Mouse (Mus musculus) heart, embryonic 12.5 days (tissue): ENCODE results near the gene Tnfrsf23. TPM values are rescaled to one million over a fixed set of nuclear protein-coding genes. Genes with fewer than 3 reads are reported as not detected.

Experiments used
- ATAC-seq: fragments of 200-750 bp; cut with Nextera tagmentation; 2 replicates; pipeline ENCODE4 v1.8.0; 2017; ENCODE audit warnings: moderate TSS enrichment, moderate library complexity; ENCODE audit not compliant: insufficient number of reproducible peaks, low FRiP score
- H3K27ac ChIP-seq: fragments of 300-500 bp; sonication (generic); 2 replicates; pipeline ENCODE4 v1.5.1; 2016; ENCODE audit warnings: mild to moderate bottlenecking, moderate library complexity; ENCODE audit not compliant: poor library complexity, severe bottlenecking
- H3K27me3 ChIP-seq: fragments of 300-500 bp; sonication (generic); replicated peaks from 2 replicates; pipeline ENCODE4 v1.6.1; 2016; ENCODE audit warnings: mild to moderate bottlenecking, moderate library complexity
- H3K36me3 ChIP-seq: fragments of 300-500 bp; sonication (generic); 2 replicates; pipeline ENCODE4 v1.6.1; 2016; ENCODE audit warnings: mild to moderate bottlenecking, moderate library complexity
- H3K4me1 ChIP-seq: fragments of 300-500 bp; sonication (generic); replicated peaks from 2 replicates; pipeline ENCODE4 v1.6.1; 2016; ENCODE audit warnings: mild to moderate bottlenecking
- H3K4me2 ChIP-seq: fragments of 300-500 bp; sonication (generic); 2 replicates; pipeline ENCODE4 v1.6.1; 2016; ENCODE audit warnings: mild to moderate bottlenecking, moderate library complexity
- H3K4me3 ChIP-seq: fragments of 300-500 bp; sonication (generic); 2 replicates; pipeline ENCODE4 v1.5.1; 2016; ENCODE audit warnings: mild to moderate bottlenecking
- H3K9ac ChIP-seq: fragments of 300-500 bp; sonication (generic); 2 replicates; pipeline ENCODE4 v1.6.1; 2016; ENCODE audit warnings: mild to moderate bottlenecking, moderate library complexity
- H3K9me3 ChIP-seq: fragments of 300-500 bp; sonication (generic); replicated peaks from 2 replicates; pipeline ENCODE4 v1.6.1; 2016; ENCODE audit warnings: mild to moderate bottlenecking, moderate library complexity
- WGBS: fragments of 180-500 bp; shearing (Covaris S2); methylation state at CpG from one replicate; pipeline ENCODE4 v1.1.7; 2016; 5-methylcytosine and 5-hydroxymethylcytosine counted together
- polyA plus RNA-seq: library from polyadenylated mRNA; unstranded; fragments of >200 nt; fragmentation: Nextera tagmentation; extraction: Ambion mirVana; gene quantifications from 2 replicates; pipeline ENCODE4 v1.2.1, GENCODE M21; 2016

Tnfrsf23 gene
- 2.8 and 3.1 TPM in 2 replicates for polyA plus RNA-seq

- 0 out of 2 replicates have a peak within 1 kb of the TSS, but pooled peaks have one; percentile 18 for H3K27ac ChIP-seq
- H3K4me1 ChIP-seq: peaks cover under 1% of the 10 kb centered on the region; the same call in 1 of the 2 replicates
- peak; percentile 88 for ATAC-seq
- peaks cover 33% of the 10 kb centered on the region for H3K36me3 ChIP-seq
- 2% methylated on average over 35 of the region's 35 CpGs for WGBS
- H3K9ac ChIP-seq: peak within 1 kb of the TSS; percentile 66
- no peaks in the 10 kb centered on the region for H3K9me3 ChIP-seq
- H3K4me3 ChIP-seq: peak within 1 kb of the TSS; percentile 51
- peak within 1 kb of the TSS; percentile 94 for H3K4me2 ChIP-seq
- H3K27me3 ChIP-seq: no peaks in the 10 kb centered on the region
Measured at GRCm38 (mm10) chr7:143685359-143686067, at the start of gene Tnfrsf23. Gene Tnfrsf23 (minus strand): TSS chr7:143685872.

- Histone ChIP-seq H3K9me3 (no peaks in the 10 kb centered on the region), H3K36me3 (peaks cover 21% of the 10 kb centered on the region), H3K27ac (no peak overlapping the region), H3K4me3 (no peak overlapping the region), H3K4me1 (peaks cover 42% of the 10 kb centered on the region), H3K27me3 (no peaks in the 10 kb centered on the region), H3K4me2 (no peak overlapping the region), H3K9ac (no peak overlapping the region)
- WGBS: 78% methylated on average over 4 of the region's 4 CpGs
- no peak for ATAC-seq
Measured at GRCm38 (mm10) chr7:143733746-143734145, 48.1 kb upstream of the Tnfrsf23 start.

GRCm38 (mm10) chr7:143729886-143730285 is 44.2 kb upstream of the Tnfrsf23 start:
- Histone ChIP-seq H3K36me3 (peaks cover 29% of the 10 kb centered on the region), H3K27ac (no peak overlapping the region), H3K9me3 (no peaks in the 10 kb centered on the region), H3K4me1 (peaks cover 40% of the 10 kb centered on the region), H3K9ac (no peak overlapping the region), H3K4me3 (no peak overlapping the region), H3K27me3 (no peaks in the 10 kb centered on the region), H3K4me2 (no peak overlapping the region)
- no peak for ATAC-seq
- 65% methylated on average over 10 of the region's 10 CpGs for WGBS

GRCm38 (mm10) chr7:143726396-143726795 is 40.7 kb upstream of the Tnfrsf23 start:
- no peaks in the 10 kb centered on the region for H3K9me3 ChIP-seq
- peaks cover 36% of the 10 kb centered on the region for H3K4me1 ChIP-seq
- 78% methylated on average over 4 of the region's 4 CpGs for WGBS
- H3K27ac ChIP-seq: no peak overlapping the region
- H3K4me3 ChIP-seq: no peak overlapping the region
- H3K27me3 ChIP-seq: no peaks in the 10 kb centered on the region
- no peak overlapping the region for H3K4me2 ChIP-seq
- peaks cover 13% of the 10 kb centered on the region for H3K36me3 ChIP-seq
- H3K9ac ChIP-seq: no peak overlapping the region
- no peak for ATAC-seq

GRCm38 (mm10) chr7:143723841-143724240 is 38.2 kb upstream of the Tnfrsf23 start:
- no peak overlapping the region for H3K27ac ChIP-seq
- 83% methylated on average over 4 of the region's 4 CpGs for WGBS

GRCm38 (mm10) chr7:143722646-143723045 is 37.0 kb upstream of the Tnfrsf23 start:
- 81% methylated on average over 5 of the region's 5 CpGs for WGBS

More at GRCm38 (mm10) chr7:143723841-143724240, 38.2 kb upstream of the Tnfrsf23 start:
- H3K4me2 ChIP-seq: no peak overlapping the region
- no peak overlapping the region for H3K9ac ChIP-seq
- peaks cover 13% of the 10 kb centered on the region for H3K36me3 ChIP-seq
- no peak for ATAC-seq
- no peak overlapping the region for H3K4me3 ChIP-seq
- no peaks in the 10 kb centered on the region for H3K27me3 ChIP-seq
- H3K4me1 ChIP-seq: peaks cover 26% of the 10 kb centered on the region
- H3K9me3 ChIP-seq: no peaks in the 10 kb centered on the region

GRCm38 (mm10) chr7:143717811-143718210 is 32.1 kb upstream of the Tnfrsf23 start:
- Histone ChIP-seq H3K36me3 (peaks cover 33% of the 10 kb centered on the region), H3K27ac (peak overlapping the region; percentile 77), H3K9me3 (no peaks in the 10 kb centered on the region), H3K27me3 (no peaks in the 10 kb centered on the region), H3K9ac (no peak overlapping the region), H3K4me3 (no peak overlapping the region), H3K4me2 (peak overlapping the region; percentile 3; the same call in 1 of the 2 replicates), H3K4me1 (peaks cover 51% of the 10 kb centered on the region)
- ATAC-seq: no peak
- 73% methylated on average over 1 of the region's 1 CpGs for WGBS

More at GRCm38 (mm10) chr7:143722646-143723045, 37.0 kb upstream of the Tnfrsf23 start:
- Histone ChIP-seq H3K27me3 (no peaks in the 10 kb centered on the region), H3K4me2 (no peak overlapping the region), H3K9me3 (no peaks in the 10 kb centered on the region), H3K4me3 (no peak overlapping the region), H3K4me1 (peaks cover 28% of the 10 kb centered on the region), H3K9ac (no peak overlapping the region), H3K27ac (no peak overlapping the region), H3K36me3 (peaks cover 10% of the 10 kb centered on the region)
- no peak for ATAC-seq

- Histone ChIP-seq H3K9ac (no peak overlapping the region), H3K36me3 (peaks cover 66% of the 10 kb centered on the region), H3K27ac (no peak overlapping the region), H3K4me3 (no peak overlapping the region), H3K9me3 (no peaks in the 10 kb centered on the region), H3K4me1 (peaks cover 52% of the 10 kb centered on the region), H3K4me2 (no peak overlapping the region), H3K27me3 (no peaks in the 10 kb centered on the region)
- ATAC-seq: peak; percentile 24; the same call in 1 of the 2 replicates
- WGBS: 71% methylated on average over 4 of the region's 4 CpGs
Measured at GRCm38 (mm10) chr7:143713421-143713820, 27.7 kb upstream of the Tnfrsf23 start.

- WGBS: 80% methylated on average over 8 of the region's 8 CpGs
- H3K36me3 ChIP-seq: peaks cover 71% of the 10 kb centered on the region
- H3K9ac ChIP-seq: no peak overlapping the region
Measured at GRCm38 (mm10) chr7:143712771-143713348, 27.2 kb upstream of the Tnfrsf23 start.

GRCm38 (mm10) chr7:143712023-143712422 is 26.4 kb upstream of the Tnfrsf23 start:
- WGBS: 67% methylated on average over 4 of the region's 4 CpGs
- ATAC-seq: no peak
- 0 out of 2 replicates have a peak overlapping the region, but pooled peaks have one; percentile 26 for H3K9ac ChIP-seq
- no peak overlapping the region for H3K4me2 ChIP-seq
- peaks cover 38% of the 10 kb centered on the region for H3K4me1 ChIP-seq
- H3K9me3 ChIP-seq: no peaks in the 10 kb centered on the region
- peaks cover 76% of the 10 kb centered on the region for H3K36me3 ChIP-seq
- peak overlapping the region; percentile 24; the same call in 1 of the 2 replicates for H3K27ac ChIP-seq
- no peak overlapping the region for H3K4me3 ChIP-seq
- H3K27me3 ChIP-seq: no peaks in the 10 kb centered on the region

More at GRCm38 (mm10) chr7:143712771-143713348, 27.2 kb upstream of the Tnfrsf23 start:
- no peak overlapping the region for H3K4me3 ChIP-seq
- H3K4me2 ChIP-seq: no peak overlapping the region
- ATAC-seq: no peak
- H3K4me1 ChIP-seq: peaks cover 47% of the 10 kb centered on the region
- no peaks in the 10 kb centered on the region for H3K27me3 ChIP-seq
- H3K27ac ChIP-seq: no peak overlapping the region
- H3K9me3 ChIP-seq: no peaks in the 10 kb centered on the region

- Histone ChIP-seq H3K9ac (no peak overlapping the region), H3K27ac (no peak overlapping the region), H3K4me1 (peaks cover 32% of the 10 kb centered on the region), H3K27me3 (no peaks in the 10 kb centered on the region), H3K4me2 (no peak overlapping the region), H3K36me3 (peaks cover 77% of the 10 kb centered on the region), H3K9me3 (no peaks in the 10 kb centered on the region), H3K4me3 (no peak overlapping the region)
- no peak for ATAC-seq
- WGBS: 70% methylated on average over 7 of the region's 7 CpGs
Measured at GRCm38 (mm10) chr7:143711381-143711780, 25.7 kb upstream of the Tnfrsf23 start.
